Mouse (Mus musculus): Measurements from ENCODE around the gene Aco2. TPM values are rescaled to one million over a fixed set of nuclear protein-coding genes. Genes with fewer than 3 reads are reported as not detected.
A peak's percentile ranks its signal among the peaks of the same experiment; 100 is the strongest.
"Not testable (repeated sequence)": the region's sequence is repeated elsewhere in the genome, so short reads cannot be mapped to it uniquely, and the experiment has no call there.

Gene Aco2
- polyA plus RNA-seq, 1 experiment from 2014 or later: 164 TPM

- H3K36me3 ChIP-seq: peaks cover 98% of the 10 kb centered on the region
- H3K9me3 ChIP-seq (replicated peaks); H3K9ac ChIP-seq; H3K4me2 ChIP-seq (replicated peaks); H3K27ac ChIP-seq (replicated peaks); H3K4me3 ChIP-seq (replicated peaks); ATAC-seq (ENCODE audit: insufficient number of reproducible peaks, low FRiP score, low TSS enrichment, low read depth); H3K4me1 ChIP-seq; H3K27me3 ChIP-seq: not testable (repeated sequence)
- WGBS: 84% methylated on average over 4 of the region's 4 CpGs
Observed at GRCm38 (mm10) chr15:81908767-81909166, 36.7 kb downstream of the Aco2 start.

GRCm38 (mm10) chr15:81912498-81912897 lies 40.4 kb downstream of the Aco2 start:
- Histone ChIP-seq H3K4me2 (replicated peaks) (no peak overlapping the region), H3K9ac (no peak overlapping the region), H3K4me3 (replicated peaks) (no peak overlapping the region), H3K27me3 (no peaks in the 10 kb centered on the region), H3K9me3 (replicated peaks) (no peaks in the 10 kb centered on the region), H3K4me1 (no peaks in the 10 kb centered on the region), H3K36me3 (peaks cover 98% of the 10 kb centered on the region), H3K27ac (replicated peaks) (no peak overlapping the region)
- WGBS: 70% methylated on average over 2 of the region's 2 CpGs
- ATAC-seq (ENCODE audit: insufficient number of reproducible peaks, low FRiP score, low TSS enrichment, low read depth): no peak

- 82% methylated on average over 5 of the region's 5 CpGs for WGBS
- H3K27me3 ChIP-seq: no peaks in the 10 kb centered on the region
- H3K9ac ChIP-seq: no peak overlapping the region
- no peak overlapping the region for H3K4me3 ChIP-seq (replicated peaks)
- no peaks in the 10 kb centered on the region for H3K9me3 ChIP-seq (replicated peaks)
- H3K27ac ChIP-seq (replicated peaks): no peak overlapping the region
- no peak overlapping the region for H3K4me2 ChIP-seq (replicated peaks)
- no peaks in the 10 kb centered on the region for H3K4me1 ChIP-seq
- peaks cover 81% of the 10 kb centered on the region for H3K36me3 ChIP-seq
- no peak for ATAC-seq (ENCODE audit: insufficient number of reproducible peaks, low FRiP score, low TSS enrichment, low read depth)
Observed at GRCm38 (mm10) chr15:81914668-81915067, 42.6 kb downstream of the Aco2 start.

GRCm38 (mm10) chr15:81915663-81916062 lies 43.6 kb downstream of the Aco2 start:
- H3K4me1 ChIP-seq: no peaks in the 10 kb centered on the region
- no peak overlapping the region for H3K27ac ChIP-seq (replicated peaks)
- no peak overlapping the region for H3K4me2 ChIP-seq (replicated peaks)
- 85% methylated on average over 5 of the region's 5 CpGs for WGBS
- ATAC-seq (ENCODE audit: insufficient number of reproducible peaks, low FRiP score, low TSS enrichment, low read depth): no peak
- no peaks in the 10 kb centered on the region for H3K27me3 ChIP-seq
- H3K36me3 ChIP-seq: peaks cover 72% of the 10 kb centered on the region
- H3K9ac ChIP-seq: no peak overlapping the region
- H3K9me3 ChIP-seq (replicated peaks): no peaks in the 10 kb centered on the region
- H3K4me3 ChIP-seq (replicated peaks): no peak overlapping the region

GRCm38 (mm10) chr15:81917201-81917600 lies 45.1 kb downstream of the Aco2 start:
- H3K27ac ChIP-seq (replicated peaks): no peak overlapping the region
- no peaks in the 10 kb centered on the region for H3K4me1 ChIP-seq
- H3K9ac ChIP-seq: no peak overlapping the region
- H3K4me2 ChIP-seq (replicated peaks): no peak overlapping the region
- no peak for ATAC-seq (ENCODE audit: insufficient number of reproducible peaks, low FRiP score, low TSS enrichment, low read depth)
- no peaks in the 10 kb centered on the region for H3K27me3 ChIP-seq
- H3K4me3 ChIP-seq (replicated peaks): no peak overlapping the region
- H3K36me3 ChIP-seq: peaks cover 64% of the 10 kb centered on the region
- WGBS: 90% methylated on average over 12 of the region's 12 CpGs
- no peaks in the 10 kb centered on the region for H3K9me3 ChIP-seq (replicated peaks)

- Histone ChIP-seq H3K36me3 (peaks cover 62% of the 10 kb centered on the region), H3K4me2 (replicated peaks) (no peak overlapping the region)
Observed at GRCm38 (mm10) chr15:81917621-81918463, 45.7 kb downstream of the Aco2 start.

GRCm38 (mm10) chr15:81919062-81919461 lies 47.0 kb downstream of the Aco2 start:
- Histone ChIP-seq H3K4me3 (replicated peaks) (no peak overlapping the region), H3K27me3 (no peaks in the 10 kb centered on the region), H3K4me1 (0 out of 2 replicates have a peak, but pooled peaks cover 4% of the 10 kb centered on the region), H3K9ac (no peak overlapping the region), H3K9me3 (replicated peaks) (no peaks in the 10 kb centered on the region), H3K27ac (replicated peaks) (no peak overlapping the region), H3K4me2 (replicated peaks) (no peak overlapping the region), H3K36me3 (peaks cover 56% of the 10 kb centered on the region)
- 80% methylated on average over 5 of the region's 5 CpGs for WGBS
- ATAC-seq (ENCODE audit: insufficient number of reproducible peaks, low FRiP score, low TSS enrichment, low read depth): no peak

More at GRCm38 (mm10) chr15:81917621-81918463, 45.7 kb downstream of the Aco2 start:
- Histone ChIP-seq H3K4me3 (replicated peaks) (no peak overlapping the region), H3K27me3 (no peaks in the 10 kb centered on the region), H3K9me3 (replicated peaks) (no peaks in the 10 kb centered on the region), H3K4me1 (no peaks in the 10 kb centered on the region), H3K9ac (no peak overlapping the region), H3K27ac (replicated peaks) (no peak overlapping the region)
- 52% methylated on average over 6 of the region's 6 CpGs for WGBS
- ATAC-seq (ENCODE audit: insufficient number of reproducible peaks, low FRiP score, low TSS enrichment, low read depth): no peak

GRCm38 (mm10) chr15:81920546-81921217 lies 48.6 kb downstream of the Aco2 start:
- H3K27ac ChIP-seq (replicated peaks): no peak overlapping the region
- peaks cover 41% of the 10 kb centered on the region for H3K36me3 ChIP-seq
- no peak overlapping the region for H3K4me3 ChIP-seq (replicated peaks)
- ATAC-seq (ENCODE audit: insufficient number of reproducible peaks, low FRiP score, low TSS enrichment, low read depth): no peak
- H3K9ac ChIP-seq: no peak overlapping the region; the same call in 1 of the 2 replicates
- no peaks in the 10 kb centered on the region for H3K9me3 ChIP-seq (replicated peaks)
- WGBS: 80% methylated on average over 10 of the region's 10 CpGs
- H3K27me3 ChIP-seq: no peaks in the 10 kb centered on the region
- peaks cover 19% of the 10 kb centered on the region for H3K4me1 ChIP-seq
- no peak overlapping the region for H3K4me2 ChIP-seq (replicated peaks)

GRCm38 (mm10) chr15:81921255-81921654 lies 49.1 kb downstream of the Aco2 start:
- H3K4me3 ChIP-seq (replicated peaks): no peak overlapping the region
- H3K4me1 ChIP-seq: peaks cover 20% of the 10 kb centered on the region
- no peak overlapping the region; the same call in 1 of the 2 replicates for H3K9ac ChIP-seq
- H3K27me3 ChIP-seq: no peaks in the 10 kb centered on the region
- H3K27ac ChIP-seq (replicated peaks): no peak overlapping the region
- WGBS: 71% methylated on average over 5 of the region's 5 CpGs
- H3K4me2 ChIP-seq (replicated peaks): no peak overlapping the region
- H3K9me3 ChIP-seq (replicated peaks): no peaks in the 10 kb centered on the region
- ATAC-seq (ENCODE audit: insufficient number of reproducible peaks, low FRiP score, low TSS enrichment, low read depth): no peak
- peaks cover 35% of the 10 kb centered on the region for H3K36me3 ChIP-seq

- H3K9ac ChIP-seq: peak overlapping the region; percentile 80; the same call in 1 of the 2 replicates
- no peaks in the 10 kb centered on the region for H3K9me3 ChIP-seq (replicated peaks)
- H3K27ac ChIP-seq (replicated peaks): no peak overlapping the region
- H3K4me2 ChIP-seq (replicated peaks): peak overlapping the region; percentile 93
- H3K4me3 ChIP-seq (replicated peaks): peak overlapping the region; percentile 79
- H3K27me3 ChIP-seq: no peaks in the 10 kb centered on the region
- ATAC-seq (ENCODE audit: insufficient number of reproducible peaks, low FRiP score, low TSS enrichment, low read depth): no peak
- peaks cover 17% of the 10 kb centered on the region for H3K36me3 ChIP-seq
- peaks cover 26% of the 10 kb centered on the region for H3K4me1 ChIP-seq
- 84% methylated on average over 11 of the region's 11 CpGs for WGBS
Observed at GRCm38 (mm10) chr15:81924933-81925332, 52.8 kb downstream of the Aco2 start.

- Histone ChIP-seq H3K4me3 (replicated peaks) (peak within 1 kb of the TSS; percentile 79), H3K9ac (peak within 1 kb of the TSS; percentile 80), H3K9me3 (replicated peaks) (no peaks in the 10 kb centered on the region), H3K27me3 (no peaks in the 10 kb centered on the region), H3K36me3 (peaks cover 17% of the 10 kb centered on the region), H3K27ac (replicated peaks) (peak within 1 kb of the TSS; percentile 65; the same call in 1 of the 2 replicates), H3K4me1 (peaks cover 26% of the 10 kb centered on the region), H3K4me2 (replicated peaks) (peak within 1 kb of the TSS; percentile 93)
- ATAC-seq (ENCODE audit: insufficient number of reproducible peaks, low FRiP score, low TSS enrichment, low read depth): peak; percentile 96
- under 1% methylated on average over 54 of the region's 54 CpGs for WGBS
Observed at GRCm38 (mm10) chr15:81925760-81926445, 53.8 kb downstream of the Aco2 start, which contains the start of gene Polr3h. TSS of gene Polr3h (minus strand) at chr15:81926240.
